Mouse (Mus musculus) bone marrow, adult 2 months (tissue): ENCODE data around the gene Arfrp1.

Source experiments
- CTCF ChIP-seq: fragments of 200-500 bp; IDR thresholded peaks from 2 replicates; pipeline ENCODE4 v1.5.1; 2011; ENCODE audit warnings: low read length, control low read depth; ENCODE audit not compliant: control insufficient read depth, insufficient read depth
- POLR2A ChIP-seq: fragments of 200-500 bp; IDR thresholded peaks from 2 replicates; pipeline ENCODE4 v1.6.1; 2011; ENCODE audit warnings: low read depth, mild to moderate bottlenecking, control low read depth, low read length, borderline replicate concordance; ENCODE audit not compliant: control insufficient read depth

DNA sequence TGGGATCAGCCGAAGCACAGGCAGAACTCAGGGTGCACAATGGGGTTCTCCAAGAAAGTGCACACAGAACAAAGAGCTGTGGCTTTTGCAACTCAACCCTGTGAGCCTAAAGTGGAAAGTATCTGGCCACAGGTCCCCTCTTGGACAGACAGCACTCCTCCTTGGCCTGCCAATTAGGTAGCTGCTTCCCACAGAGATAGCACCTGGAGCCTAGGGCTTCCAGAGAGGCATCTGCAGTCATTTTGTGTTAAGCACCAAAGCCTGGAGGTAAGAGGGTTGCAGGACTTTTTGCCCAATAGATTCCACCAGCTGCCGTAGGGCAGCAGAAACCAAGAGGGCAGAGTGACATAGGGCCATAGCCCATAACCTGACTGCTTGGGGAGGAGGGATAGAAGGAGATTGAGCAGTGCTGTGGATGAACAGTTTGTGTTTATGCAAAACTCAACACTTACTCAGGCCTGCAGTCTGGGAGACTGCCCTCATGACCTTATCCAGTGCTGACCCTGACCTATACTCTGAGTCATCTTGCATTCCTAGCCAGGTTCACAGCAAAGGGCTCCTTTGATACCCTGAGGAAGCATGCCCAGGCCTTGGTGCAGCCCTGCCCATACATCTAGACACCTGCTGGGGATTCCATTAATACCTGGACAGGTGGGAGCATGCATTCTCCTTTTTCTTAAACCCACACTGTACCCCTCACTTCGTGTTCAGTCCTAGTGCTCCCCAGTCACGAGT lies 25.1 kb upstream of the Arfrp1 start:
- no peak for TF ChIP-seq POLR2A
- no peak for TF ChIP-seq CTCF
